Mouse (Mus musculus): Measurements from ENCODE around the gene Sri. TPM values are rescaled to one million over a fixed set of nuclear protein-coding genes. Genes with fewer than 3 reads are reported as not detected.

The Sri gene
- 100 to 1,000 TPM; 198 to 201 TPM for total RNA-seq (2023)

GRCm38 (mm10) chr5:8045855-8046254, at the start of gene Sri:
Gene Sri (plus strand): TSS chr5:8046078.

Other genes with a start within 250 kb of the Sri start
- 1 to 10 TPM; 6.0 to 6.3 TPM for gene Steap4, start 85.6 kb upstream of the Sri start, total RNA-seq (2023)